Mouse (Mus musculus) neural tube, embryonic 14.5 days (tissue): Measurements from ENCODE around the gene Oaz1. TPM values are rescaled to one million over a fixed set of nuclear protein-coding genes. Genes with fewer than 3 reads are reported as not detected.

Experiments
- microRNA counts: library from miRNA; unstranded; fragments of <30 nt; microRNA quantifications from one replicate; lab custom pipeline; 2016
- microRNA-seq: library from miRNA; unstranded; fragments of <30 nt; microRNA quantifications from one replicate; pipeline ENCODE4, GENCODE M21; 2016
- polyA plus RNA-seq: library from polyadenylated mRNA; unstranded; fragments of >200 nt; fragmentation: Nextera tagmentation; extraction: Ambion mirVana; gene quantifications from 2 replicates; pipeline ENCODE4 v1.2.1, GENCODE M21; 2014

Gene Oaz1
- polyA plus RNA-seq, 1 experiment from 2014 or later, result 1,236 TPM

MicroRNAs within 50 kb of the gene (microRNA counts, 519-probe panel; counts per million panel counts)
- not detected for microRNA mmu-miR-1982 (lab: Ali Mortazavi, UCI)

Small RNA genes lying within 50 kb of the gene (microRNA-seq; reads per million reads assigned to microRNA genes)
- 3.7 reads per million, percentile 5 among the genes with 10 or more reads in this experiment for gene Mir1982

Other genes with a start within 250 kb of the Oaz1 start
- gene Klf16, start 249.3 kb upstream of the Oaz1 start, polyA plus RNA-seq, result 3.5 and 4.8 TPM in 2 replicates
- 144 and 155 TPM in 2 replicates for gene Abhd17a, start 236.3 kb upstream of the Oaz1 start, polyA plus RNA-seq
- gene Scamp4, start 223.8 kb upstream of the Oaz1 start, polyA plus RNA-seq, result 71.6 and 72.4 TPM in 2 replicates
- 5.5 and 6.7 TPM in 2 replicates for gene Adat3, start 223.8 kb upstream of the Oaz1 start, polyA plus RNA-seq
- 0.96 and 0.98 TPM in 2 replicates for gene Gm49322, start 220.6 kb upstream of the Oaz1 start, polyA plus RNA-seq
- 50.3 and 76.8 TPM in 2 replicates for gene Csnk1g2, start 203.8 kb upstream of the Oaz1 start, polyA plus RNA-seq
- gene Btbd2, start 169.6 kb upstream of the Oaz1 start, polyA plus RNA-seq, result 75.0 and 79.7 TPM in 2 replicates
- gene Mknk2, start 148.5 kb upstream of the Oaz1 start, polyA plus RNA-seq, result 43.1 and 57.3 TPM in 2 replicates
- 42.0 and 48.6 TPM in 2 replicates for gene Mob3a, start 124.7 kb upstream of the Oaz1 start, polyA plus RNA-seq
- gene Izumo4, start 124.5 kb upstream of the Oaz1 start, polyA plus RNA-seq, result 24.9 and 29.5 TPM in 2 replicates
- gene Ap3d1, start 84.4 kb upstream of the Oaz1 start, polyA plus RNA-seq, result 109 and 125 TPM in 2 replicates
- gene Dot1l, start 71.5 kb upstream of the Oaz1 start, polyA plus RNA-seq, result 23.6 and 27.3 TPM in 2 replicates
- gene Sf3a2, start 28.5 kb upstream of the Oaz1 start, polyA plus RNA-seq, result 63.3 and 66.8 TPM in 2 replicates
- gene Plekhj1, start 28.0 kb upstream of the Oaz1 start, polyA plus RNA-seq, result 126 and 127 TPM in 2 replicates
- gene Amh, start 21.4 kb upstream of the Oaz1 start, polyA plus RNA-seq, result 0.15 and 0.16 TPM in 2 replicates
- gene Jsrp1, start 13.2 kb upstream of the Oaz1 start, polyA plus RNA-seq, result 0.74 and 0.86 TPM in 2 replicates
- 8.1 and 12.0 TPM in 2 replicates for gene Lingo3, start 17.4 kb downstream of the Oaz1 start, polyA plus RNA-seq
- 220 and 260 TPM in 2 replicates for gene Lsm7, start 28.6 kb downstream of the Oaz1 start, polyA plus RNA-seq
- 60.3 and 61.5 TPM in 2 replicates for gene Sppl2b, start 28.6 kb downstream of the Oaz1 start, polyA plus RNA-seq
- gene Tmprss9, start 45.2 kb downstream of the Oaz1 start, polyA plus RNA-seq, result 0.12 and 0.13 TPM in 2 replicates
- 337 and 352 TPM in 2 replicates for gene Timm13, start 74.3 kb downstream of the Oaz1 start, polyA plus RNA-seq
- gene Lmnb2, start 91.6 kb downstream of the Oaz1 start, polyA plus RNA-seq, result 10.8 and 16.1 TPM in 2 replicates
- gene Gadd45b, start 103.4 kb downstream of the Oaz1 start, polyA plus RNA-seq, result 7.4 and 7.6 TPM in 2 replicates
- gene Gng7, start 188.3 kb downstream of the Oaz1 start, polyA plus RNA-seq, result 20.3 and 22.7 TPM in 2 replicates
- 24.0 and 28.8 TPM in 2 replicates for gene Diras1, start 199.0 kb downstream of the Oaz1 start, polyA plus RNA-seq
- 26.7 and 34.6 TPM in 2 replicates for gene Slc39a3, start 210.8 kb downstream of the Oaz1 start, polyA plus RNA-seq
- 264 and 279 TPM in 2 replicates for gene Sgta, start 233.5 kb downstream of the Oaz1 start, polyA plus RNA-seq
- gene Thop1, start 243.4 kb downstream of the Oaz1 start, polyA plus RNA-seq, result 33.3 and 36.8 TPM in 2 replicates